Mouse (Mus musculus) mouse trophoblast stem cell (cell line): ENCODE data around the gene Scube3.

Source experiments
- in situ Hi-C, 2 experiments: fragments of 300-500 bp; cut with MseI, MboI; formaldehyde crosslinking; loops; 2 replicates in 1 of 2; 3 replicates in 1 of 2; pipeline ENCODE4 v1.15.1; 2025

Scube3 gene

GRCm38 (mm10) chr17:28141771-28142699 lies at the start of gene Scube3:
Scube3 (plus strand) TSS chr17:28142141.
- in situ Hi-C loops: no loop called here

- in situ Hi-C loops: no loop called here
Observed at GRCm38 (mm10) chr17:28092297-28092696, 49.6 kb upstream of the Scube3 start.

GRCm38 (mm10) chr17:28093837-28094236 lies 48.1 kb upstream of the Scube3 start:
- in situ Hi-C loops: no loop called here

- in situ Hi-C loops: no loop called here
Observed at GRCm38 (mm10) chr17:28096418-28096817, 45.5 kb upstream of the Scube3 start.

- in situ Hi-C loops: no loop called here
Observed at GRCm38 (mm10) chr17:28097308-28097707, 44.6 kb upstream of the Scube3 start.

- in situ Hi-C loops: no loop called here
Observed at GRCm38 (mm10) chr17:28099086-28099485, 42.9 kb upstream of the Scube3 start.

GRCm38 (mm10) chr17:28100669-28101068 lies 41.3 kb upstream of the Scube3 start:
- in situ Hi-C loops: no loop called here

- in situ Hi-C loops: no loop called here
Observed at GRCm38 (mm10) chr17:28101284-28101887, 40.6 kb upstream of the Scube3 start.

- in situ Hi-C loops: no loop called here
Observed at GRCm38 (mm10) chr17:28101902-28102319, 40.0 kb upstream of the Scube3 start.

GRCm38 (mm10) chr17:28104416-28104815 lies 37.5 kb upstream of the Scube3 start:
- in situ Hi-C loops: no loop called here

GRCm38 (mm10) chr17:28106352-28106751 lies 35.6 kb upstream of the Scube3 start:
- in situ Hi-C loops: no loop called here

GRCm38 (mm10) chr17:28107275-28107674 lies 34.7 kb upstream of the Scube3 start:
- in situ Hi-C loops: no loop called here

- in situ Hi-C loops: no loop called here
Observed at GRCm38 (mm10) chr17:28112266-28112665, 29.7 kb upstream of the Scube3 start.

- in situ Hi-C loops: no loop called here
Observed at GRCm38 (mm10) chr17:28116335-28116734, 25.6 kb upstream of the Scube3 start.

- in situ Hi-C loops: no loop called here
Observed at GRCm38 (mm10) chr17:28117451-28118209, 24.3 kb upstream of the Scube3 start.

GRCm38 (mm10) chr17:28120460-28120859 lies 21.5 kb upstream of the Scube3 start:
- in situ Hi-C loops: no loop called here

GRCm38 (mm10) chr17:28122949-28123348 lies 19.0 kb upstream of the Scube3 start:
- in situ Hi-C loops: no loop called here

GRCm38 (mm10) chr17:28123627-28124026 lies 18.3 kb upstream of the Scube3 start:
- in situ Hi-C loops: no loop called here

- in situ Hi-C loops: no loop called here
Observed at GRCm38 (mm10) chr17:28124368-28124767, 17.6 kb upstream of the Scube3 start.

GRCm38 (mm10) chr17:28129796-28130195 lies 12.1 kb upstream of the Scube3 start:
- in situ Hi-C loops: no loop called here

- in situ Hi-C loops: no loop called here
Observed at GRCm38 (mm10) chr17:28130391-28131125, 11.4 kb upstream of the Scube3 start.
